Mouse (Mus musculus): ENCODE measurements around the gene Cnpy2. TPM values are rescaled to one million over a fixed set of nuclear protein-coding genes. Genes with fewer than 3 reads are reported as not detected.
"Not testable (repeated sequence)": the region's sequence is repeated elsewhere in the genome, so short reads cannot be mapped to it uniquely, and the experiment has no call there.

Gene Cnpy2
- polyA plus RNA-seq, 1 experiment = 65.3 TPM

DNA sequence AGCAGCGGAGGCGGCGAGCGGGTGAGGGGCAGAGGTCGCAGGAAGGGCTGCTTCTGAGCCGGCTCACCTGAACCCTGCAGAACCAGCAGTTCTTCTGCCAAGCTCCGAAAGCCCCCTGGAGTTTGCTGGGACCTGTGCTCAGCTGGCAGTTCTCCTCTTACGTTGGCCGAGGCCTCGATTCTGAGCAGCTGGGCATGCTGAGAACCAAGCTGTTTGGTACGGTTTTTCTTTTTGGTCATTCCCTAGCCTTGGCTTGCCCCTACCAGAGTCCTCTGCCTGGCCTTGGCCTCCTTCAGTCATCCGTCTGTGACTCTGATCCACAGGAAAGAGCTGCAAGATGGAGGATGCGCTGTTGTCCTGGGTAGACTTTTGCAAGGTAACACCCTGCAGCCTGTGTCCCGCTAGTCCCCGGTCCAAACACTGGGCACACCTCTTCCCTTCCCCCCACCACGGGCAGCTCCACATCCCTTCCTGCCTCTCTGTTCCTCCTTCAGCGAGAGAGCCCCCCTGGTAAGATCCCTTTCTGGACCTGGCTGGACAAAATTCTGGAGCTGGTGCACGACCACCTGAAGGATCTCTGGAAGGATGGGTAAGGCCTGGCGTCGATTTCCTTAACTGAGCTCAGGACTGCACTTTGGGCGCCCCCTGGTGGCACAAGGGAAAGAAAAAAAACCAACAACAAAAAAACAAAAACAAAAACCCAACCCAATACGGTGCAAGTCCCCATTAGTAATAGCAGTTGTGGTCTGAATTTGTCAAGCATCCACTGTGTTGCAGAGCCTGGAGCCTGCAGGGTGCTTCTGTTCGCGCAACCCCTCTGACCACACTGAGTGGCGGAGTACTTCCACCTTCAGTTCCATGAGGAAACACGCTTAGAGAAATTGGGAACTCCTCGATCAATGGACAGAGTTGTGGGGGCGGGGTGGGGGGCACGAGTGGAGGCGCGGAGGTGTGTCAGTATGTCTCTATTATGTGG lies 38.4 kb upstream of the Cnpy2 start:
- H3K27ac ChIP-seq (ENCODE audit: insufficient read depth, low read length) = peak overlapping the region; percentile 96
- H3K4me1 ChIP-seq (ENCODE audit: control insufficient read depth, insufficient read depth, low read length) = peaks cover 38% of the 10 kb centered on the region
- 9% methylated on average over 31 of the region's 31 CpGs for WGBS
- H3K27me3 ChIP-seq (ENCODE audit: control insufficient read depth, insufficient read depth, low read length) = no peaks in the 10 kb centered on the region
- H3K4me3 ChIP-seq (replicated peaks; ENCODE audit: insufficient read depth, low read depth, low read length) = peak overlapping the region; percentile 26
- TF ChIP-seq CTCF (IDR thresholded peaks at IDR 0.05; ENCODE audit: borderline replicate concordance, insufficient read depth, low read depth, low read length) (peak; percentile 69), POLR2A (IDR thresholded peaks at IDR 0.05; ENCODE audit: borderline replicate concordance, insufficient read depth, low read length) (peak; percentile 33; the same call in 1 of the 2 replicates)
- peak; percentile 98 to 99 for DNase-seq

DNA sequence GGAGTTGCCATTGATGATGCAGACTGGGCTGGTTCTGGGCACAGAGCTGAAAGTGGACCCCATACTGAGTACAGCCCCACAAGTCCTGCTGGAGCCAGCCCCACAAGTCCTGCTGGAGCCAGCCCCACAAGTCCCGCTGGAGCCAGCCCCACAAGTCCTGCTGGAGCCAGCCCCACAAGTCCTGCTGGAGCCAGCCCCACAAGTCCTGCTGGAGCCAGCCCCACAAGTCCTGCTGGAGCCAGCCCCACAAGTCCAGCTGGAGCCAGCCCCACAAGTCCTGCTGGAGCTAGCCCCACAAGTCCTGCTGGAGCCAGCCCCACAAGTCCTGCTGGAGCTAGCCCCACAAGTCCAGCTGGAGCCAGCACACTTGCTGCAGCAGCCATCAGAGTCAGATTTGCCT lies 31.7 kb upstream of the Cnpy2 start:
- 10% methylated on average over 1 of the region's 1 CpGs for WGBS
- peak; percentile 50 to 54 for DNase-seq
- Histone ChIP-seq H3K4me1 (ENCODE audit: control insufficient read depth, insufficient read depth, low read length) (peaks cover 16% of the 10 kb centered on the region), H3K27ac (ENCODE audit: insufficient read depth, low read length) (peak overlapping the region; percentile 73)
- H3K4me3 ChIP-seq (replicated peaks; ENCODE audit: insufficient read depth, low read depth, low read length); H3K27me3 ChIP-seq (ENCODE audit: control insufficient read depth, insufficient read depth, low read length): not testable (repeated sequence)

DNA sequence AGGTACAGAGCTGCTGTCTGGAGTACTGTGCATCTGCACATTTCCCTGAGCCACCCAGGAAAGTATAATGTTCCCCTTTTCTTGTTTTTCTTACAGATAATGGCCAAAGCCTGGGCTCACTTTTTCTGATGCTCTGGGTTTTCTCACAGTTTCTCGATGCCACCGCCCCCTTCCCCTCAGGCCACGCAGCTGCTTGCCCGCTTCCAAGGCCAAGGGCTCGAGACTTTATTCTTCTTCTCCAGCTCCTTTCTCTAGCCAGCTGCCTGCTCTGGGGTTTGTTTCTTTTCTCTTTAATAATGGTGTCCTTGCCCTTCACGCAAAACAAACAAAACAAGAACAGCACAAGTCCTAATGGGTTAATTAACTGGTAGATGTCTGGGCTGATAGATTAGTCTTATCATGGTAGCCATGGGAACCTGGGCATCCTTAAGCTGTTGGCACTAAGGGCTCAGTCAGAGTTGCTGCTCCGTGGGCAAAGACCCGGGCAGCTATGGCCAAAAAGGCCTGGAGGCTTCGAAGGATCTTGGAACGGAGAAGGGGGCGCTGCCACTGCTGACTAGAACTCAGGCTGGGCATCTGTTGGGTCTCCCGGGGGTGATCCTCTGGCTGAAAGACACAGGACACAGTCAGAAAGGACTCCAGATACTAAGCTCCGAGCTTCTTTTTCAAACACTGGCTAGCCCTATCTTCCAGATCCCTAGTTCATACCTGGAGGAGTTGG lies 25.7 kb upstream of the Cnpy2 start:
- WGBS = 39% methylated on average over 13 of the region's 13 CpGs
- H3K4me3 ChIP-seq (replicated peaks; ENCODE audit: insufficient read depth, low read depth, low read length) = no peak overlapping the region
- no peak for DNase-seq
- H3K27ac ChIP-seq (ENCODE audit: insufficient read depth, low read length) = 0 out of 2 replicates have a peak overlapping the region, but pooled peaks have one; percentile 41
- H3K27me3 ChIP-seq (ENCODE audit: control insufficient read depth, insufficient read depth, low read length) = no peaks in the 10 kb centered on the region
- H3K4me1 ChIP-seq (ENCODE audit: control insufficient read depth, insufficient read depth, low read length) = peaks cover 11% of the 10 kb centered on the region
- TF ChIP-seq CTCF (IDR thresholded peaks at IDR 0.05; ENCODE audit: borderline replicate concordance, insufficient read depth, low read depth, low read length) = no peak
- no peak for TF ChIP-seq POLR2A (IDR thresholded peaks at IDR 0.05; ENCODE audit: borderline replicate concordance, insufficient read depth, low read length)

DNA sequence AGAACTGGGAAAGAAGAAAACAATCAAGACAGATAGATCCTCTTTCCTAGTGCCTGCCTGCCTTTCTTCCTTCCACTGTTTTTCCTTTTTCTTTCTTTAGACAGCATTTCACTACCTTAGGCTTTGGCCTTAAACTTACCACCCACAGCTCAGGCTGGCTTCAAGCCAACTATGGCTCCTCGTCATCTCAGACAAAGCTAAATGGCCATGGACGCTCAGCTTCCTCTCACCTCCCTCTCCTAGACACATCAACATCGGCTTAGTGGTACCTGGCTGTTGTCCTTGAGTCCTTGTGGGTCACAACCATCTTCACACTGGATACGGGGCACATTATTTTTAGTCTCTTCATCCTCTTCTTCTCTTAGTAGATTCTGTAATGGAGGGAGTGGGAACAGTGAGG lies 25.0 kb upstream of the Cnpy2 start:
- Histone ChIP-seq H3K27ac (ENCODE audit: insufficient read depth, low read length) (peak overlapping the region; percentile 52), H3K4me1 (ENCODE audit: control insufficient read depth, insufficient read depth, low read length) (peaks cover 11% of the 10 kb centered on the region), H3K27me3 (ENCODE audit: control insufficient read depth, insufficient read depth, low read length) (no peaks in the 10 kb centered on the region), H3K4me3 (replicated peaks; ENCODE audit: insufficient read depth, low read depth, low read length) (no peak overlapping the region)
- 14% methylated on average over 4 of the region's 4 CpGs for WGBS
- DNase-seq = peak; percentile 63 to 75
- TF ChIP-seq POLR2A (IDR thresholded peaks at IDR 0.05; ENCODE audit: borderline replicate concordance, insufficient read depth, low read length) = no peak
- TF ChIP-seq CTCF (IDR thresholded peaks at IDR 0.05; ENCODE audit: borderline replicate concordance, insufficient read depth, low read depth, low read length) = no peak

DNA sequence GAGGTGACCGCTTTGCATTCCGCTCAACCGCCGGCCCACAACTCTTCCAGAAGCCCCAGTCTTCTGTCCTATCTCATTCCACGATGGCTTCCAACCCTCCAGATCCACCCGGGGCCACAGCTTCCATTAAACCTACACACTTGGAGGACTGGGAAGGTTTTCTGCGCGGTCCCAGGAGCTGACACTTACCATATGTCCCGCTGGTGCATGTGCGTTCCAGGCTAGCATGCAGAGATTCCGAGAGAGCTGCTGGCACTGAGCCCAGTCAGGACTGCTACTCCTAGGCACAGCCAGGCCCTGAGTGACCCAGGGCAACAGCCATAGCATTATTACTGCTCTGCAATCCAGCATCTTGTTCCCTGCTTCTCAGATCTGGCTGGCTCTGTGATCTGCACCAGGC lies 24.6 kb upstream of the Cnpy2 start:
- 30% methylated on average over 11 of the region's 11 CpGs for WGBS
- Histone ChIP-seq H3K4me3 (replicated peaks; ENCODE audit: insufficient read depth, low read depth, low read length) (no peak overlapping the region), H3K27ac (ENCODE audit: insufficient read depth, low read length) (peak overlapping the region; percentile 52), H3K4me1 (ENCODE audit: control insufficient read depth, insufficient read depth, low read length) (peaks cover 11% of the 10 kb centered on the region), H3K27me3 (ENCODE audit: control insufficient read depth, insufficient read depth, low read length) (no peaks in the 10 kb centered on the region)
- peak; percentile 72 to 75 for DNase-seq
- no peak for TF ChIP-seq POLR2A (IDR thresholded peaks at IDR 0.05; ENCODE audit: borderline replicate concordance, insufficient read depth, low read length)
- no peak for TF ChIP-seq CTCF (IDR thresholded peaks at IDR 0.05; ENCODE audit: borderline replicate concordance, insufficient read depth, low read depth, low read length)

DNA sequence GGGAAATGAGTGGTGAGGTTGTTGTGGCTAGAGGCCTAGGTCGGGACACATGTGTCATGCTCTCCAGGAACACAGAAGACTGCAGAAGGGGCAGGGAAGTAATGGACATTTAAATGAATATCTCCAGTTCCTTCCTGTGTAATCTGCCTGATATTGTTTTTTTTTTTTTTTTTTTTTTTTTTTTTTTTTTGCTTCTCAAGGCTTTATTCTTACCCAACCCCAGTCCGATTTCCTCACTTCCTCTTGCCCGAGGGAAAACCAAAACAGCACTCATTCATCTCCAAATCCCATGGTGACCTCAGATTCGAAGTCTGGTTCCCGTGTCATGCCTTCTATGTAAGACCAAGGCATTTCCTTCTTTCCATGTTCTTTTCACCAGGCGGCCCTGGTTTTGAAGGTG lies 24.0 kb upstream of the Cnpy2 start:
- Histone ChIP-seq H3K4me1 (ENCODE audit: control insufficient read depth, insufficient read depth, low read length) (peaks cover 11% of the 10 kb centered on the region), H3K4me3 (replicated peaks; ENCODE audit: insufficient read depth, low read depth, low read length) (no peak overlapping the region), H3K27me3 (ENCODE audit: control insufficient read depth, insufficient read depth, low read length) (no peaks in the 10 kb centered on the region), H3K27ac (ENCODE audit: insufficient read depth, low read length) (peak overlapping the region; percentile 52; the same call in 1 of the 2 replicates)
- WGBS = 86% methylated on average over 6 of the region's 6 CpGs
- no peak for DNase-seq
- TF ChIP-seq CTCF (IDR thresholded peaks at IDR 0.05; ENCODE audit: borderline replicate concordance, insufficient read depth, low read depth, low read length) (no peak), POLR2A (IDR thresholded peaks at IDR 0.05; ENCODE audit: borderline replicate concordance, insufficient read depth, low read length) (no peak)

DNA sequence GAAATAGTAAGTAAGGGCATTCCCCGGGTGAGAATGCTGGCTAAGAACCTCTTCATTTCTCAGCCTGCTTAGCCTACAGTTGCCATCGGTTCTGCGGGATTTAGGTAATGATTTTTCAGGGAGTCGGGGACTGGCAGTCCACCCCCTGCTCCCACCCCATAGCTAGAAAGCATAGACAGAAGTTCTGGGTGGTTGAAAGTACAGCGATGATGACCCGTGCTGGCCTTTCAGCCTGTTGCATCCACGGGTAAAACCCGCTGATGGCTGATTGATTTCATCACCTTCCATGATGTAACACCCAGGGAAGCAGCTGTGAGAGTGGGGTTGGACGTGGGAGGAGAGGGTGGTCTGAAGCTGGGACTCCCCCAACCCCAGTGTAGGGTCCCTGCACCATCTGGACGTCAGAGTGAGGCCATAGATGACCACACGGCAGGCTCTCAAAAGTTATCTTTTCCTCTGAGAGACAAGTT lies 23.5 kb upstream of the Cnpy2 start, which contains the start of gene Il23a:
Gene Il23a (minus strand): TSS at position 51 of the 470 bp plus-strand sequence.
- WGBS = 80% methylated on average over 11 of the region's 11 CpGs
- Histone ChIP-seq H3K27me3 (ENCODE audit: control insufficient read depth, insufficient read depth, low read length) (no peaks in the 10 kb centered on the region), H3K4me3 (replicated peaks; ENCODE audit: insufficient read depth, low read depth, low read length) (no peak within 1 kb of the TSS), H3K4me1 (ENCODE audit: control insufficient read depth, insufficient read depth, low read length) (peaks cover 11% of the 10 kb centered on the region), H3K27ac (ENCODE audit: insufficient read depth, low read length) (peak within 1 kb of the TSS; percentile 52)
- no peak for DNase-seq
- TF ChIP-seq POLR2A (IDR thresholded peaks at IDR 0.05; ENCODE audit: borderline replicate concordance, insufficient read depth, low read length) (no peak), CTCF (IDR thresholded peaks at IDR 0.05; ENCODE audit: borderline replicate concordance, insufficient read depth, low read depth, low read length) (no peak)
